11 mouse cellular contexts compared by ENCODE assay signal in the genomic region with DNA sequence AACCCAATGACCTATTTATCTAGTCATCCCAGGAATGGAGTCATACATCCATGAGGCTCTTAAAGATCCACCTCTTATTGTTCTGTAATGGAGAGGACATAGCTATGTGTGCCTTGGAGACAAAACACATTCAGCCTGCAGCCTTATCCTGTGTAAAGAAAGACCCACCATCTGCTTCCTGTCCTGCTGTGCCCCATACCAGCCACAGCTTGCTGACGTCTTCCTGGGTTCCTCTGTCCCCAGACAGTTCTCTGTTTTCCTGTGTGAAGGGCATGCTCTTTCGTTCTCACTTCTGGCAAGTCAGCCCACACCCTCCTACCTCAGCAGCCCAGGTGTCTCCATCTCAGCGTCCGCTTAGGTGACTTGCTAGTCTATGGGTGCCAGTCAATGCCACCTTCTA. TPM values are rescaled to one million over a fixed set of nuclear protein-coding genes. Genes with fewer than 3 reads are reported as not detected.
DNase-seq lines count a peak whose midpoint lies in the region; ATAC-seq and TF ChIP-seq lines count a peak whose summit lies in the region.
"Had no signal": no experiment of that assay in that cellular context is flagged by ENCODE, and none has a peak within 500 bp of the region (broad histone marks: within the 10 kb centered on the region; RNA-seq: fewer than 3 reads in every experiment).

No protein-coding gene starts in this region.

- H3K27me3 ChIP-seq in stomach, embryonic 16.5 days (ENCODE audit: control insufficient read depth, insufficient read depth, low read length) = no peaks in the 10 kb centered on the region
- no peaks in the 10 kb centered on the region for H3K27me3 ChIP-seq in stomach, postnatal 0 days (ENCODE audit: control insufficient read depth, insufficient read depth, low read length)
- H3K27me3 ChIP-seq: forebrain, embryonic 15.5 days had no signal

- H3K9ac ChIP-seq in stomach, embryonic 16.5 days (ENCODE audit: low read length) = 0 out of 2 replicates have a peak overlapping the region, but pooled peaks have one; percentile 5
- no peak overlapping the region for H3K9ac ChIP-seq in stomach, postnatal 0 days (ENCODE audit: low read length)
- H3K9ac ChIP-seq: forebrain, embryonic 15.5 days had no signal

- no peak for TF ChIP-seq EP300 in stomach, postnatal 0 days (optimal IDR thresholded peaks at IDR 0.05)

- no peak overlapping the region for H3K4me3 ChIP-seq in stomach, embryonic 16.5 days (replicated peaks; ENCODE audit: low read length)
- no peak overlapping the region for H3K4me3 ChIP-seq in stomach, postnatal 0 days (ENCODE audit: low read depth, low read length)
- H3K4me3 ChIP-seq: forebrain, embryonic 15.5 days had no signal

- no peak overlapping the region for H3K4me2 ChIP-seq in stomach, embryonic 16.5 days (ENCODE audit: low read depth, low read length)
- no peak overlapping the region for H3K4me2 ChIP-seq in stomach, postnatal 0 days (replicated peaks; ENCODE audit: low read depth)
- H3K4me2 ChIP-seq: forebrain, embryonic 15.5 days had no signal

- H3K27ac ChIP-seq in stomach, embryonic 16.5 days (ENCODE audit: low read length) = no peak overlapping the region
- no peak overlapping the region for H3K27ac ChIP-seq in stomach, postnatal 0 days (replicated peaks)
- H3K27ac ChIP-seq: forebrain, embryonic 15.5 days had no signal

- no peaks in the 10 kb centered on the region for H3K36me3 ChIP-seq in stomach, embryonic 16.5 days (ENCODE audit: control insufficient read depth, insufficient read depth, low read length)
- H3K36me3 ChIP-seq in stomach, postnatal 0 days (ENCODE audit: control insufficient read depth, insufficient read depth, low read length) = no peaks in the 10 kb centered on the region
- H3K36me3 ChIP-seq: forebrain, embryonic 15.5 days had no signal

- DNase-seq in stomach, postnatal 0 days (ENCODE audit: low spot score) = no peak
- peak; percentile 40 for DNase-seq in brain, adult 2 months (ENCODE audit: low read depth, low spot score)
- DNase-seq in urinary bladder, postnatal 4 days (ENCODE audit: low spot score in 2 of 2) = no peak
- no peak for DNase-seq in yolk sac, embryonic 10.5 days (ENCODE audit: low spot score)
- DNase-seq in cerebellum, adult 9-11 months = no peak
- DNase-seq: cerebellum, postnatal 25 days had no signal

- TF ChIP-seq CTCF in stomach, postnatal 0 days (IDR thresholded peaks at IDR 0.05; ENCODE audit: low read depth) = no peak

- 40% methylated on average over 4 of the region's 4 CpGs for WGBS in stomach, embryonic 16.5 days
- 45% methylated on average over 4 of the region's 4 CpGs for WGBS in stomach, postnatal 0 days

- H3K9me3 ChIP-seq in stomach, embryonic 16.5 days (replicated peaks; ENCODE audit: control insufficient read depth, low read length) = no peaks in the 10 kb centered on the region
- H3K9me3 ChIP-seq in stomach, postnatal 0 days (ENCODE audit: control insufficient read depth, low read length) = no peaks in the 10 kb centered on the region
- H3K9me3 ChIP-seq: forebrain, embryonic 15.5 days had no signal

- peaks cover 20% of the 10 kb centered on the region for H3K4me1 ChIP-seq in stomach, embryonic 16.5 days (ENCODE audit: control insufficient read depth, insufficient read depth, low read length)
- no peaks in the 10 kb centered on the region for H3K4me1 ChIP-seq in stomach, postnatal 0 days (replicated peaks; ENCODE audit: control insufficient read depth, insufficient read depth)

- no peak for ATAC-seq in stomach, embryonic 16.5 days (ENCODE audit: insufficient read depth, low FRiP score)
- ATAC-seq in stomach, postnatal 0 days (ENCODE audit: low FRiP score, low TSS enrichment) = no peak; the same call in 1 of the 2 replicates
- ATAC-seq in megakaryocyte progenitor cell, adult 5-6 weeks (replicated peaks; ENCODE audit: poor library complexity) = peak; percentile 85
- ATAC-seq: forebrain, embryonic 15.5 days had no signal

RNA-seq across cellular contexts. Expression of gene 1700017B05Rik, which starts 15.9 kb away (rescaled TPM):
- 21.7 and 23.0 TPM in 2 replicates for polyA plus RNA-seq in stomach, embryonic 16.5 days (2015; fragmentation: Nextera tagmentation; extraction: Ambion mirVana)
- 10.4 and 10.9 TPM in 2 replicates for polyA plus RNA-seq in stomach, postnatal 0 days (2015; fragmentation: Nextera tagmentation; extraction: Ambion mirVana)
- total RNA-seq in megakaryocyte progenitor cell, adult 5-6 weeks (2015) = 33.8 and 42.4 TPM in 2 replicates
- total RNA-seq in megakaryocyte progenitor cell, adult 5-6 weeks (2017) = 17.8 and 25.6 TPM in 2 replicates

RNA-seq across cellular contexts. Expression of gene Trcg1, which starts 41.9 kb away (rescaled TPM):
- 0.07 TPM in 1 of 2 replicates, not detected in the other for polyA plus RNA-seq in stomach, embryonic 16.5 days (2015; fragmentation: Nextera tagmentation; extraction: Ambion mirVana)
- 0.05 TPM in 1 of 2 replicates, not detected in the other for polyA plus RNA-seq in stomach, postnatal 0 days (2015; fragmentation: Nextera tagmentation; extraction: Ambion mirVana)
- total RNA-seq in megakaryocyte progenitor cell, adult 5-6 weeks (2015) = not detected in 2 replicates
- not detected in 2 replicates for total RNA-seq in megakaryocyte progenitor cell, adult 5-6 weeks (2017)
- total RNA-seq: layer of hippocampus, adult 18-20 months had no signal
- polyA plus RNA-seq: forebrain, embryonic 15.5 days; heart, embryonic 16.5 days had no signal
